Mouse (Mus musculus) ES-CJ7 (cell line): ENCODE results near the gene B130006D01Rik.
"Not testable (repeated sequence)": the region's sequence is repeated elsewhere in the genome, so short reads cannot be mapped to it uniquely, and the experiment has no call there.

Experiments
- DNase-seq: peaks from one replicate; pipeline ENCODE4 v3.0.0; 2011; ENCODE audit warnings: low read depth, low spot score

Gene B130006D01Rik

GRCm38 (mm10) chr11:95713225-95713810, 10.1 kb upstream of the B130006D01Rik start:
- peak; percentile 37 for DNase-seq

GRCm38 (mm10) chr11:95713811-95714241, 9.6 kb upstream of the B130006D01Rik start:
- no peak for DNase-seq

- no peak for DNase-seq
Observed at GRCm38 (mm10) chr11:95714411-95714810, 9.0 kb upstream of the B130006D01Rik start.

- DNase-seq = no peak
Observed at GRCm38 (mm10) chr11:95716136-95716535, 7.3 kb upstream of the B130006D01Rik start.

GRCm38 (mm10) chr11:95719356-95719755, 4.0 kb upstream of the B130006D01Rik start:
- no peak for DNase-seq

GRCm38 (mm10) chr11:95724466-95724865, 1.1 kb downstream of the B130006D01Rik start:
- no peak for DNase-seq

- DNase-seq = no peak
Observed at GRCm38 (mm10) chr11:95726156-95726555, 2.8 kb downstream of the B130006D01Rik start.

GRCm38 (mm10) chr11:95727947-95728346, 4.6 kb downstream of the B130006D01Rik start:
- DNase-seq = no peak

- DNase-seq = peak; percentile 18
Observed at GRCm38 (mm10) chr11:95728916-95729907, 5.8 kb downstream of the B130006D01Rik start.

GRCm38 (mm10) chr11:95734485-95734884, 11.1 kb downstream of the B130006D01Rik start:
- no peak for DNase-seq

GRCm38 (mm10) chr11:95737811-95738210, 14.4 kb downstream of the B130006D01Rik start:
- DNase-seq = no peak

- DNase-seq = no peak
Observed at GRCm38 (mm10) chr11:95744521-95744920, 21.1 kb downstream of the B130006D01Rik start.

- no peak for DNase-seq
Observed at GRCm38 (mm10) chr11:95746821-95747220, 23.4 kb downstream of the B130006D01Rik start.

- DNase-seq = no peak
Observed at GRCm38 (mm10) chr11:95748331-95748730, 24.9 kb downstream of the B130006D01Rik start.

GRCm38 (mm10) chr11:95749619-95750018, 26.2 kb downstream of the B130006D01Rik start:
- DNase-seq = no peak

- peak; percentile 69 for DNase-seq
Observed at GRCm38 (mm10) chr11:95750995-95751394, 27.6 kb downstream of the B130006D01Rik start.

- DNase-seq = not testable (repeated sequence)
Observed at GRCm38 (mm10) chr11:95755137-95755536, 31.8 kb downstream of the B130006D01Rik start.

GRCm38 (mm10) chr11:95760521-95760920, 37.1 kb downstream of the B130006D01Rik start:
- no peak for DNase-seq

- no peak for DNase-seq
Observed at GRCm38 (mm10) chr11:95762996-95763395, 39.6 kb downstream of the B130006D01Rik start.

GRCm38 (mm10) chr11:95764806-95765205, 41.4 kb downstream of the B130006D01Rik start:
- DNase-seq = no peak

GRCm38 (mm10) chr11:95765334-95765733, 41.9 kb downstream of the B130006D01Rik start:
- DNase-seq = no peak

GRCm38 (mm10) chr11:95768244-95768643, 44.9 kb downstream of the B130006D01Rik start:
- no peak for DNase-seq

- no peak for DNase-seq
Observed at GRCm38 (mm10) chr11:95769208-95769607, 45.8 kb downstream of the B130006D01Rik start.
